Mouse (Mus musculus): ENCODE data around the gene Bcl7c.
"Not testable (repeated sequence)": the region's sequence is repeated elsewhere in the genome, so short reads cannot be mapped to it uniquely, and the experiment has no call there.

Gene Bcl7c

DNA sequence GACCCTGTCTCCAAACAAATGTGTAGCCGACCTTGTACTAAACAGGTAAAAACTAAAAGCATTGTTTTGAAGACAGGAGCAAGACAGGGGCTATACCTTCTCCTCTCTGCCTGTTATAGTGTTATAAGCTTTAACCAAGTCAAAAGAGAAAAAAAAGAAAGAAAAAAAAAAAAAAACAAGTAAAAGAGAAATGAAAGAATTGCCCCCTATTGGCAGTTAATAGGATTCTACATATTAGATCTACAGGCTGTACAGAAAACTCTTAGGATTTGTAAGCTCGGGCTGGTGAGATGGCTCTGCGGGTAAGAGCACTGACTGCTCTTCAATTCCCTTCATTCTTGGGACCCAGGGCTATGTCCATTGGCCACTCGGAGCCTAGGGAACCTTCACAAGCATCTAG is 66.5 kb downstream of the Bcl7c start:
- no peak for DNase-seq

DNA sequence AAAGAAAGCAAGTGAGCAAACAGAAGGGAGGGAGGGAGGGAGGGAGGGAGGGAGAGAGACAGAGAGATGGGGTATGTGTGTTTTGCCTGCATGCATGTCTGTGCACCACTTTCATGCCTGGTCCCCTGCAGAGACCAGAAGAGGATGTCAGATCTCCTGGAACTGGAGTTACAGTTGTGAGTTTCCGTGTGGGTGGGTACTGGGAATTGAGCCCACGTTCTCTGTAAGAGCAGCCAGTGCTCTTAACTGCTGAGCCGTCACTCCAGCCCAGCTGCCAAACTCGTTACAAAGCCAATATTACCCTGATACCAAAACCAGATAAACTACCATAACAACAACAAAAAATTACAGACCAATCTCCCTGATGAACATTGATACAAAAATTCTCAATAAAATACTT is 67.5 kb downstream of the Bcl7c start:
- DNase-seq: no peak

DNA sequence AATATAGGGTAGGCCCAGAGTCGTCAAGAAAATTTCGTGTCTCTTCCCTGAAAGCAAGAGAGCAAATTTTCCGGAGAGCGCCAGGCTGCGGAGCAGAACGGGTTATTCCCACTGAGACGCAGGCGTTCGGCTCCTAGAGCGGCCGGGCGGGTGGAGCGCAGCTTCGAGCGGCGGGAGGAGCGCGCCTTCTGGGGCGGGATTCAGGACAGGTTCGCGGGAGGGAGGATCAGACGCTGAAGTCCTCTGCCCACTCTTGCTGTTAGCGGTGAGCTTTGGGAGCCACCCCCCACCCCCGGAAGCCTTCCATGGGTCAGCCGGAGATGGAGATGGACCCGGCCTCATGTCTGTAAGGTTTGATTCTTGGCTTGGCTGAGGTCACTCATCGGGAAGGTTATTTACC is 71.8 kb downstream of the Bcl7c start:
- no peak for DNase-seq

DNA sequence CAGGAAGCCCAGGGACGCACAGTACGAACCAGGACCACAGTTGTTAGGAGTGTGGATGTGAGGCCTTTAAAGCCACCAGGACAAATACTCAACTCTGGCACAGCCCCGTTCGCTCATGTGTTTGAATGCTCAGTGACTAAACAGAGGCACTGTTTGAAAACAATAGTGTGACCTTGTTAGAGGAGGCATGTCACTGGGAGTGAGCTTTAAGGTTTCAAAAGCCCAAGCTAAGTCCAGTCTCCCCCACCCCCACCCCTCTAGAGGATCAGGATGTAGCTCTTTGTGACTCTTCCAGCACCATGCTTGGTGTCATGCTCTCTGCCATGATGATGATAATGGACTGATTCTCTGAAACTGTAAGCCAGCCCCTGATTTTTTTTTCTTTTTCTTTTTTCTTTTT is 77.3 kb downstream of the Bcl7c start:
- DNase-seq: no peak

DNA sequence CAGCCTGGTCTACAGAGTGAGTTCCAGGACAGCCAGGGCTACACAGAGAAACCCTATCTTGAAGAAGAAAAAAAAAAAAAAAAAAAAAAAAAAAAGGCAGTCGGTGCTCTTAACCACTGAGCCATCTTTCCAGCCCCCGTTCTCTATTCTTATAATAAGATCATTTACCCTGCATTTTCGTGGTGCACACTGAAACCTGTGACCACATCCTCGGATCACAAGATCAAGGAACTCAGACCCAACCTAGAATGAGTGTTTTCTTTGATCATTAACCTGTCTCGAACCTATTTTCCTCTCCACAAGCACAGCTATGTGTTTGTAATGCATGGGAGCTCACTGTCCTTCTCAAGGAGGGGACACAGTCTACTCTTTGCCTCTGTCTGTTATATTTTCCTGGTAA is 80.1 kb downstream of the Bcl7c start:
- DNase-seq: peak; percentile 34

DNA sequence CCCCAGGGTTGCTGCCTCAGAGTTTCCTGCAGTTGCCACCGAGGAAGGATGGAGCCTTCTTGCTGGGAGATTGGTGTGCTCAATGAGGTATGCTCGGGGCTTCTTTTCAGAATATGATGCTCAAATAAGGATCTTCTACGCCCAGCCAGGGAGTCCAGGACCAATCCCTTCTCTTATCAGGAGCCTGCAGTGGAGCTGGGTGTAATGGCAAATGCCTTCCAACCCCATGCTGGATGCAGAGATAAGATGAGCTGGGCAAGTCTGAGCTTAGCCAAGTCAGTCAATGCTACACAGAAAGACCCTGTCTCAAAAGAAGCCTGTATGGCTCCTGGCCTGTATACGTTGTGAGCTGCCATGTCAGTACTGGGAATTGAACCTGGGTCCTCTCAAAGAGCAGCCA is 82.3 kb downstream of the Bcl7c start:
- no peak for DNase-seq

DNA sequence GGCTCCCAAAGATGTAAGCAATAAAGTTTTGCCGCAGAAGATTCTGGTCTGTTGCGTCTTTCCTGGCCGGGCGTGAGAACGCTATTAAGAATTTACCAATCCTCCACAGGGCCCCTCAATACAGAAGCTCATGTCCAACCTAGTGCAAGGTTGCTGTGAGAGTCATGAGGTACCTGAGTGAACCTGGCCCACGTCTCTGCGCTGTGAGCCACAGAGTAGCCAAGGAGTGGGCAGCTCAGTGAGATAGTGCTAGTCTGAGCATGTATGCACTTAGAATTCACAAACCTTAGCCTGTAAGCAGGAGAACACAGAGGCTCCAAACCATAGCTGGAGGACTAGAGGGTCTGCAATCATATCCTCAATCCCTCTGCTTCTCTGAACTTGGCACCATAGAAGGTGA is 82.7 kb downstream of the Bcl7c start:
- DNase-seq: no peak

DNA sequence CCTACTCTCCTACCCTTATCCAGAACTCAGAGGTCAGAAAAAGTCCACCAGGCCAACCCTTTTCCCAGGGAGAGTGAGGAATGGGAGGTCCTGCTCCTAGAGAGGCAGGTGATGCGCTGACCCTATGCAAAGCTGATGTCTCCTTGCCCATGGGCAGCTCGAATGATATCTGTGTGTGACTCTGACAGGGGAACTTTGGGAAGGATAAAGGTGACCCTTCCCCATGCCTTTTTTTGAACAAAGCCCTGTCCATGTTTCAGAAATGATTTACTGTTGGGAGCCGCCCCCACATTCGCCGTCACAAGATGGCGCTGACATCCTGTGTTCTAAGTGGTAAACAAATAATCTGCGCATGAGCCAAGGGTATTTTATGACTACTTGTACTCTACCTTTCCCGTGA is 90.3 kb downstream of the Bcl7c start:
- DNase-seq: not testable (repeated sequence)

DNA sequence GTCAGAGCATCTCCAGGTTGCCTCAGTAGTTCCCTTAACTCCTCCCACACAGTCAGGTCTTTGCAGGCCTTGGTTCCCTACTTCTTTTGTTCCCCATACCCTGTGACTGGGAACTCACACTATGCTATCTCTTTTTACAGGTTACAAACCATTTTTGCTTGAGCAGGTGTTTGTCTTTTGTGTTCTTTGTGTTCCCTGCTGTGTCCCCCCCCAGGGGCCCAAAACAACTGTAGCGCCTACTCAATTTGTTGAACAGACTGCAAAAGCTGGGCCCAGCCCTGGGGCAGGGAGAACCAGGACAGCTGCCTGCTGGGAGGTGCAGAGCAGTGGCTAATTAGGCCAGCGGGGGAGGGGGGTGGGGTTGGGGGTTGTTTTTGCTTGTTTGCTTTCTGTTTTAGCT is 90.8 kb downstream of the Bcl7c start:
- DNase-seq: peak; percentile 65

DNA sequence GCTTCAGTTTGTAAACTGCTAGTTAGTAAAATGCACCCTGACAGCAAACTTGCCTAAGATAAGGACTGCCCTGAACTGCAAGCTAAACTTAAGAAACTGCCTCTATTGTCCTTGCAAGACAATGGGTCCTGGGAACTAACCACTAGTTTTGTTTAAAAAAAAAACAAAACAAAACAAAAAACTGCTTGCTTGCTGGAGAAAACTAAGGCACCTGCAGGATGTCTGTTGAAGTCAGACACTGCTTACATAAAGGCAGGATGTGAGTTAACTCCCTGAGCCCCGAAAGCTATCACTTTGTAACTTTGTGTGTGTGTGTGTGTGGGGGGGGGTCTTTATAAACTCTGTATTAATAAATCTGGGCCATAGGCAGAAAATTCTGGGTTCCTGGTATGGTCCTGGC is 91.9 kb downstream of the Bcl7c start:
- DNase-seq: peak; percentile 35

DNA sequence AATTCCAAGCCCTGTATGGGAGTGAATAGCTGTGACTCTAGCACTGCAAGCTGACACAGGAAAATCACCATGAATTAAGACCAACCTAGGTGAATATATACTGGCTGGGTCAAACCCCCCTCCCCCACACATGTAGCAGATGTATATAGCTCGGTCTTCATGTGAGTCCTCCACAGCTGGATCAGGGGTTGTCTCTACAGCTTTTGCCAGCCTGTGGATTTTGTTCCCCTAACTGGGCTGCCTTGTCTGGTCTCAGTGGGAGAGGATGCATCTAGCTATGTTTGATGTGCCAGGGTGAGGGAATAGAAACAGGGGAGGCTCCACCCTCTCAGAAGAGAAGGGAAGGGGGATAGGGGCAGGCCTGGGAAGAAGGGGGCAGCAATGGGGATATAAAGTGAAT is 92.4 kb downstream of the Bcl7c start:
- DNase-seq: peak; percentile 57

DNA sequence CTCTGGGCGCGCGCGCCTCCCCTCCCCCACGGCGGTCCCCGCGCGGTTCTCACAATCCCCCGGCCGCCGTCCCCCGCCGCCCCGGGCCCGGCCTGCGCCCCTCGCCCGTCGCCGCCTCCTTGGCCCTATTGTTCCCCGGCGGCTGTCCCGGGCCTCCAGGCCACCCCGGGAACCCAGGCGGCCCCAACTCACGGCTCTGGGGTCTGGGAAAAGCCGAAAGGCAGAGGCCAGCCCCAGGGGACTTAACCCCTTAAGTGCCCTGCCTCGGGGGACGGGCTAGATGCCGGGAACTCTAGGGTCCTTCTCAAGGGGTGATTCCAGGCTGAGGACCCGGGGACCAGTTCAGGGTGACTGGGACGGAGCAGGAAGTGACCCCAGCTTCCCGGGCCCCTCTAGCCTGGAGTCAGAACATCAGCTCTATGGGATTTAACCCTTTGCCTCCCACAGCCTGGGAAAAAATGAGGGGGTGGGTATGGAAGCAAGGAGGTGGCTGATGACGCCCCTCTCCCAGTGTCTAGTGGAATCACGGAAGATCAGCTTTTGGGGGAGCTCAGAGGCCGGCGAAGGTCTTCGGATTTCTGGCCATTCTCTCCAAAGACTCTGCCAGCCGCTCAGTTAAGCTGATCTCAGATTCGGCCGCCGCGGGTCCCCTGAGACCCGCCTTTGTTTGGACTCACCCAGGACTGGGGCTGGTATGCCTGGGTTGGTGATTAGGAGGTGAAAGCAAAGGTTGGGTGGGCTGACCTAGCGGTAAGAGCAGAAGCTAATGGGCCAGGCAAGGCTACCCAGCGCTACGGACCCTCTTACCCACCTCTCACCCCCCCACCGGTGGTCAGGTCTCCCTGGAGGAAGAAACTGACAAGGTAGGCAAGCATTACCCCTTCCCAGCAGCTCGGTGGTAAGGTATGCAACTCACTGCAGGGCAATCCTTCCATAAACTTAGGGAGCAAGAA is 93.6 kb downstream of the Bcl7c start, which contains the start of gene Zfp629:
Zfp629 (minus strand) TSS at position 907 of the 953 bp plus-strand sequence.
- DNase-seq: peak; percentile 69

DNA sequence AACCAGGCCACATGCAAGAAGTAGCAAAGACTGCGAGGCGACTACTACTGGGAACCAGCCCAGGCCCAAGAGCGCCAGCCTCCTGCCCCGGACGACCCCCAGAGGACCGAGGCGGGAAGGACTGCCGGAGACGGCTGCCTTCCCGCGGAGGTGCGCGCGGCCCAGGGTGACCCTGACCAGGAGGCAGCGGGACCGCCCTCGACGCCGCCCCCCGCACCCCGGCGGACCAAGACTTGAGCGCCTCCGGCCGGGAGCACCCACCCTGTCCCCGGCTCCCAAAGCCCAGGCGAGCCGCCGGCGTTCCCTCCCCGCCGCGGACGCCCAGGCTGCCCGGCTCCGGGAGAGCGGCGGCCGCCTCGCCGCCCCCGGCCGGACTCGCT is 94.2 kb downstream of the Bcl7c start:
- DNase-seq: peak; percentile 61

DNA sequence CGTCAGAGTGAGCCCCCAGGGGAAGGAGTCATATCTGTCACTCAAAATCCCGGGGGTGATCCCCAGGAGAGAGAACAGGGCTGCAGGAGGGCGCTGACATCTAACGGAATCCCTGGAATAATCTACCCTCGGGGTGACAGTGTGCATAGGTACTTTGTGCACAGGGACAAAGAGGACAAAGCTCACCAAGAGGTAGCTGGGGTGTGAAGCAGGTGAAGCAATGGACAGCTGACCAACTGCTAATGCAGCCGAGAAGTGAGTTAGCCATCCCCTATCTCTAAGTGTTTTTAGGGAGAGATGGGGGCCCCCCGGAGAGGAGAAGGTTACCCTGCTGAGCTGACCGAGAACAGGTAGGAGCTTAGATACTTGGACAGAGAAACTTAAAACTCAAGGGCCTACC is 94.6 kb downstream of the Bcl7c start:
- DNase-seq: no peak

DNA sequence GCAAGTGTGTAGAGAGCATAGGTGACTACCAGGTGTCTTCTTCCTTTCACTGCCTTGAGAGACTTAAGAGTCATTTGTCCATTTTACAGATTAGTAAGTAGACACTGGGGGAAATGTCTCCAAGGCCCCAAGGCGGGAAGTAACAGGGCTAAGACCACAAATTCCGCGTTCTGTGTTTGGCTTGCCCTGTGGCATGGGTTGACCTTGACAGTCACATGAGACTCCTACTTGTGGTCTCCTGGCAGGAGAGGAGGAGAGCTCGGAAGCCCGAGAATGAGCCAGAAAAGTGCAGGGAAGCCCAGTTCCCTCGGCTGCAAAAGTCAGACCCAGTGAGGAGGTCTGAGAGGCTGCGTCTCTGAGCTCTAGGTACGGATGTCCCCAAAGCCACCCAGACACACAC is 95.2 kb downstream of the Bcl7c start:
- DNase-seq: no peak

DNA sequence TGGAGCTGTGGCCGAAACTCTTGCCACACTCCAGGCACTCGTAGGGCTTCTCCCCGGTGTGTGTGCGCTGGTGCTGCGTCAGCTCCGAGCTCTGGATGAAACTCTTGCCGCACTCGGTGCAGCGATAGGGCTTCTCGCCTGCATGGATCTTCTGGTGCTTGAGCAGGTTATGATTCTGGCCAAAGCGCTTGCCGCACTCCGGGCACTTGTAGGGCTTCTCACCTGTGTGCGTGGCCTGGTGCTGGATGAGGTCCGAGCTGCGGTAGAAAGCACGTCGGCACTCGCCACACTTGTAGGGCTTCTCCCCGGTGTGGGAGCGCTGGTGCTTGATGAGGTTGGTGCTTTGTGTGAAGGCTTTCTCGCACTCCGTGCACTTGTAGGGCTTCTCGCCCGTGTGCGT is 97.2 kb downstream of the Bcl7c start:
- no peak for DNase-seq
